10 mouse cellular contexts compared by ENCODE assay signal in genomic region chr6:91715023-91715422, GRCm38 (mm10). TPM values are rescaled to one million over a fixed set of nuclear protein-coding genes. Genes with fewer than 3 reads are reported as not detected.
DNase-seq lines count a peak whose midpoint lies in the region.
"Had no signal": no experiment of that assay in that cellular context is flagged by ENCODE, and none has a peak within 500 bp of the region (broad histone marks: within the 10 kb centered on the region; RNA-seq: fewer than 3 reads in every experiment).

No protein-coding gene starts in this region.

- H3K79me2 ChIP-seq in macrophage (ENCODE audit: inconsistent target) = peaks cover 82% of the 10 kb centered on the region

- peaks cover 24% of the 10 kb centered on the region for H3K36me3 ChIP-seq in macrophage (ENCODE audit: inconsistent target)

- peak overlapping the region; percentile 99 for H3K27ac ChIP-seq in macrophage
- H3K27ac ChIP-seq: limb, embryonic 13.5 days had no signal

- 64% methylated on average over 7 of the region's 8 CpGs for WGBS in macrophage (ENCODE audit: missing documents)

- H3K4me3 ChIP-seq in macrophage (ENCODE audit: inconsistent target) = no peak overlapping the region
- H3K4me3 ChIP-seq: limb, embryonic 13.5 days had no signal

- DNase-seq in gastrocnemius, adult 18-20 months (ENCODE audit: low spot score) = peak; percentile 65
- DNase-seq in gastrocnemius, postnatal 10 days = no peak
- DNase-seq in lung, adult 18-20 months = peak; percentile 53 to 73
- no peak for DNase-seq in lung, postnatal 14 days
- peak; percentile 64 to 68 for DNase-seq in heart, postnatal 10 days
- no peak for DNase-seq in layer of hippocampus, adult 9-11 months
- no peak for DNase-seq in left cerebral cortex, adult 8-10 months (ENCODE audit: low spot score in 2 of 2)
- DNase-seq: kidney, postnatal 10 days had no signal

- intact Hi-C loops in heart, postnatal 10 days (cut with DNase I) = no loop called here

RNA-seq across cellular contexts. Expression of gene Slc6a6, which starts 31.2 kb away (rescaled TPM):
- 10 to 100 TPM; 51.2 to 80.6 TPM for total RNA-seq in gastrocnemius, adult 18-20 months (2021)
- total RNA-seq in gastrocnemius, postnatal 10 days (2021) = 10 to 100 TPM; 43.1 to 64.5 TPM
- 100 to 1,000 TPM; 160 to 173 TPM for total RNA-seq in heart, postnatal 10 days (2021)
- total RNA-seq in macrophage (2018; cell fraction: chromatin; rRNA removed) = 1,000 to 10,000 TPM in 22 of 26 experiments, 100 to 1,000 TPM in 4; 867 to 1,969 (median 1,342) TPM
- total RNA-seq in macrophage (2018; cell fraction: cytosol; rRNA removed) = 100 to 1,000 TPM; 407 to 728 (median 545) TPM
- total RNA-seq in macrophage (2018; cell fraction: nucleus; rRNA removed) = 1,000 to 10,000 TPM in 22 of 26 experiments, 100 to 1,000 TPM in 4; 893 to 1,549 (median 1,266) TPM
- 290 to 451 TPM (median 423 TPM) in 3 replicates for polyA plus RNA-seq in macrophage (2018)
- total RNA-seq in left cerebral cortex, adult 8-10 months (2022) = 100 to 1,000 TPM; 154 to 181 (median 168) TPM

Comparison
In these comparisons a context has a peak if more than half of its experiments do, and no peak if none do; other contexts are left out.
1. DNase-seq: peak in gastrocnemius, adult 18-20 months (single experiment), lung, adult 18-20 months (2 of 2) and heart, postnatal 10 days (2 of 2); none in gastrocnemius, postnatal 10 days (single experiment), lung, postnatal 14 days (single experiment), layer of hippocampus, adult 9-11 months (single experiment) and left cerebral cortex, adult 8-10 months (0 of 2).